Mouse (Mus musculus) MEL (cell line): ENCODE results near the gene Oxnad1.
A peak's percentile ranks its signal among the peaks of the same experiment; 100 is the strongest.
"Not testable (repeated sequence)": the region's sequence is repeated elsewhere in the genome, so short reads cannot be mapped to it uniquely, and the experiment has no call there.

Source experiments
- CHD2 ChIP-seq: IDR thresholded peaks from 2 replicates; pipeline ENCODE4 v1.6.1; 2011; ENCODE audit warnings: low read length, improper control_type of control experiment
- CTCF ChIP-seq, 3 experiments: IDR thresholded peaks in 2 of 3; conservative IDR thresholded peaks in 1 of 3; 2 replicates each; pipeline ENCODE4 v1.5.1; 2011 to 2012; ENCODE audit warnings: low read length in 3 of 3, low read depth in 2 of 3, mild to moderate bottlenecking in 2 of 3, improper control_type of control experiment in 1 of 3, inconsistent platforms in 1 of 3, mixed read lengths in 1 of 3, moderate library complexity in 1 of 3; ENCODE audit not compliant: control insufficient read depth in 1 of 3, insufficient read depth in 1 of 3, poor library complexity in 1 of 3, severe bottlenecking in 1 of 3
- EP300 ChIP-seq, 2 experiments: IDR thresholded peaks; 2 replicates each; pipeline ENCODE4 v1.6.1; 2011; ENCODE audit warnings: improper control_type of control experiment in 2 of 2, low read length in 2 of 2, low read depth in 1 of 2, mild to moderate bottlenecking in 1 of 2
- GATA1 ChIP-seq: IDR thresholded peaks from 2 replicates; pipeline ENCODE4 v1.6.1; 2011; ENCODE audit warnings: low read depth, low read length, improper control_type of control experiment
- MAFK ChIP-seq: IDR thresholded peaks from 2 replicates; pipeline ENCODE4 v1.6.1; 2011; ENCODE audit warnings: low read depth, mild to moderate bottlenecking, low read length, improper control_type of control experiment, borderline replicate concordance
- NELFE ChIP-seq: IDR thresholded peaks from 2 replicates; pipeline ENCODE4 v1.6.1; 2011; ENCODE audit warnings: low read depth, low read length, improper control_type of control experiment
- POLR2A ChIP-seq, 2 experiments: IDR thresholded peaks; 2 replicates each; pipeline ENCODE4 v1.6.1; 2011 to 2012; ENCODE audit warnings: low read length in 2 of 2, mild to moderate bottlenecking in 2 of 2, control low read depth in 1 of 2, improper control_type of control experiment in 1 of 2, low read depth in 1 of 2, moderate library complexity in 1 of 2; ENCODE audit not compliant: control insufficient read depth in 1 of 2, insufficient read depth in 1 of 2, poor library complexity in 1 of 2
- POLR2AphosphoS2 ChIP-seq: IDR thresholded peaks from 2 replicates; pipeline ENCODE4 v1.6.1; 2011; ENCODE audit warnings: low read length, improper control_type of control experiment
- POLR2AphosphoS5 ChIP-seq: IDR thresholded peaks from 2 replicates; pipeline ENCODE4 v1.6.1; 2012; ENCODE audit warnings: low read depth, borderline replicate concordance, mild to moderate bottlenecking, inconsistent platforms, low read length, moderate library complexity, mixed read lengths
- SMC3 ChIP-seq: IDR thresholded peaks from 2 replicates; pipeline ENCODE4 v1.6.1; 2011; ENCODE audit warnings: low read depth, low read length, improper control_type of control experiment
- UBTF ChIP-seq: IDR thresholded peaks from 2 replicates; pipeline ENCODE4 v1.6.1; 2012; ENCODE audit warnings: low read depth, mild to moderate bottlenecking, inconsistent platforms, low read length, improper control_type of control experiment, moderate library complexity, borderline replicate concordance; ENCODE audit not compliant: insufficient read depth
- ZC3H11A ChIP-seq: IDR thresholded peaks from 2 replicates; pipeline ENCODE4 v1.6.1; 2012; ENCODE audit warnings: low read depth, mild to moderate bottlenecking, inconsistent platforms, low read length, improper control_type of control experiment
- ZMIZ1 ChIP-seq: IDR thresholded peaks from 2 replicates; pipeline ENCODE4 v1.6.1; 2012; ENCODE audit warnings: low read depth, mild to moderate bottlenecking, inconsistent platforms, low read length, improper control_type of control experiment, moderate library complexity
- ZNF384 ChIP-seq: IDR thresholded peaks from 2 replicates; pipeline ENCODE4 v1.6.1; 2012; ENCODE audit warnings: low read depth, mild to moderate bottlenecking, inconsistent platforms, low read length, improper control_type of control experiment

DNA sequence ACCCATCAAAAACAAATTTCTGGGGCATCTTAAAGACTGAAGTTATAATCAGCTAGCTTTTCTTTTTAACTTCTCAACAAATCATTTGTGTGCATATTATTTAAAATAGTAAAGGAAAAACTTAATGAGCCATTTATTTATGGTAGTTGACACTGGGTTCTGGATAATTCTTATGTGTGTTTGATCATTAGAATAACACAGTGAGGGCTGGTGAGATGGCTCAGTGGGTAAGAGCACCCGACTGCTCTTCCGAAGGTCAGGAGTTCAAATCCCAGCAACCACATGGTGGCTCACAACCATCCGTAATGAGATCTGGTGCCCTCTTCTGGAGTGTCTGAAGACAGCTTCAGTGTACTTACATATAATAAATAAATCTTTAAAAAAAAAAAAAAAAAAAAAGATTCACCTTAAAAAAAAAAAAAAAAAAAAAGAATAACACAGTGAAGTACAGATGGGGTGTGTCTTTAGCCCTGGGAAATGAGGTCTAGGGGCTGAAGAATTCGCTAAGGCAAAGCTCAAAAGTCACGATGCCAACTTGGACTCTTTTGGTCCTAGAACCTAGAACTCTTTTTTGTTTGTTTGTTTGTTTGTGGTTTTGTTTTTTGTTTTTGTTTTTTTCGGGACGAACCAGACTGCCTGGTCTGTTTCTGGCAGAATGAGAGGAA is 2.5 kb downstream of the Oxnad1 start:
- TF ChIP-seq POLR2A (IDR thresholded peaks at IDR 0.05; ENCODE audit: control insufficient read depth in 1 of 2, insufficient read depth in 1 of 2, low read depth in 1 of 2, low read length in 2 of 2, poor library complexity in 1 of 2); ZMIZ1; POLR2AphosphoS2; EP300 (IDR thresholded peaks at IDR 0.05; ENCODE audit: low read depth in 1 of 2, low read length in 2 of 2); NELFE; POLR2AphosphoS5; SMC3; MAFK; UBTF; GATA1; CHD2; ZC3H11A: not testable (repeated sequence)
- TF ChIP-seq CTCF (IDR thresholded peaks at IDR 0.05 in 2 of 3, conservative IDR thresholded peaks at IDR 0.05 in 1 of 3; ENCODE audit: control insufficient read depth in 1 of 3, insufficient read depth in 1 of 3, low read depth in 2 of 3, low read length in 3 of 3, poor library complexity in 1 of 3, severe bottlenecking in 1 of 3) = peak in 1 of 3 experiments; percentile 9; a peak in 1 of 6 replicates
- TF ChIP-seq ZNF384 = peak; percentile 84
